Mouse (Mus musculus): Measurements from ENCODE around the gene Setd4.
"Not testable (repeated sequence)": the region's sequence is repeated elsewhere in the genome, so short reads cannot be mapped to it uniquely, and the experiment has no call there.

The Setd4 gene

GRCm38 (mm10) chr16:93603439-93604212, at the start of gene Setd4:
Setd4 (minus strand) TSS chr16:93604063.
- peaks cover 22% of the 10 kb centered on the region for H3K36me3 ChIP-seq (ENCODE audit: insufficient read depth, low read length)
- peak within 1 kb of the TSS; percentile 89 for H3K4me3 ChIP-seq (replicated peaks; ENCODE audit: low read length)
- H3K9me3 ChIP-seq (ENCODE audit: low read length), result no peaks in the 10 kb centered on the region
- peaks cover 47% of the 10 kb centered on the region for H3K4me1 ChIP-seq (replicated peaks; ENCODE audit: low read depth, low read length)
- TF ChIP-seq NANOG (IDR thresholded peaks at IDR 0.05; ENCODE audit: borderline replicate concordance, low read length) (no peak), CTCF (conservative IDR thresholded peaks at IDR 0.05; ENCODE audit: low read length) (no peak), POU5F1 (IDR thresholded peaks at IDR 0.05; ENCODE audit: borderline replicate concordance, low read length) (no peak)
- H3K27me3 ChIP-seq (ENCODE audit: insufficient read depth, low read length), result no peaks in the 10 kb centered on the region

- no peaks in the 10 kb centered on the region for H3K4me1 ChIP-seq (replicated peaks; ENCODE audit: low read depth, low read length)
- H3K36me3 ChIP-seq (ENCODE audit: insufficient read depth, low read length), result no peaks in the 10 kb centered on the region
- no peaks in the 10 kb centered on the region for H3K9me3 ChIP-seq (ENCODE audit: low read length)
- TF ChIP-seq NANOG (IDR thresholded peaks at IDR 0.05; ENCODE audit: borderline replicate concordance, low read length) (no peak), POU5F1 (IDR thresholded peaks at IDR 0.05; ENCODE audit: borderline replicate concordance, low read length) (no peak), CTCF (conservative IDR thresholded peaks at IDR 0.05; ENCODE audit: low read length) (no peak)
- no peaks in the 10 kb centered on the region for H3K27me3 ChIP-seq (ENCODE audit: insufficient read depth, low read length)
- H3K4me3 ChIP-seq (replicated peaks; ENCODE audit: low read length), result no peak overlapping the region
Measured at GRCm38 (mm10) chr16:93648441-93649183, 44.7 kb upstream of the Setd4 start.

- TF ChIP-seq NANOG (IDR thresholded peaks at IDR 0.05; ENCODE audit: borderline replicate concordance, low read length) (no peak), CTCF (conservative IDR thresholded peaks at IDR 0.05; ENCODE audit: low read length) (no peak), POU5F1 (IDR thresholded peaks at IDR 0.05; ENCODE audit: borderline replicate concordance, low read length) (no peak)
- H3K4me1 ChIP-seq (replicated peaks; ENCODE audit: low read depth, low read length), result no peaks in the 10 kb centered on the region
- H3K36me3 ChIP-seq (ENCODE audit: insufficient read depth, low read length), result no peaks in the 10 kb centered on the region
- no peaks in the 10 kb centered on the region for H3K9me3 ChIP-seq (ENCODE audit: low read length)
- no peak overlapping the region for H3K4me3 ChIP-seq (replicated peaks; ENCODE audit: low read length)
- H3K27me3 ChIP-seq (ENCODE audit: insufficient read depth, low read length), result no peaks in the 10 kb centered on the region
Measured at GRCm38 (mm10) chr16:93644006-93644405, 40.1 kb upstream of the Setd4 start.

GRCm38 (mm10) chr16:93627761-93628400, 24.0 kb upstream of the Setd4 start, which contains the start of gene Gm5678:
Gm5678 (plus strand) TSS chr16:93628097.
- TF ChIP-seq CTCF (conservative IDR thresholded peaks at IDR 0.05; ENCODE audit: low read length) (no peak), POU5F1 (IDR thresholded peaks at IDR 0.05; ENCODE audit: borderline replicate concordance, low read length) (no peak), NANOG (IDR thresholded peaks at IDR 0.05; ENCODE audit: borderline replicate concordance, low read length) (no peak)
- peaks cover 6% of the 10 kb centered on the region; the same call in 1 of the 2 replicates for H3K9me3 ChIP-seq (ENCODE audit: low read length)
- H3K36me3 ChIP-seq (ENCODE audit: insufficient read depth, low read length), result no peaks in the 10 kb centered on the region
- H3K27me3 ChIP-seq (ENCODE audit: insufficient read depth, low read length), result no peaks in the 10 kb centered on the region
- no peak within 1 kb of the TSS for H3K4me3 ChIP-seq (replicated peaks; ENCODE audit: low read length)
- no peaks in the 10 kb centered on the region for H3K4me1 ChIP-seq (replicated peaks; ENCODE audit: low read depth, low read length)

GRCm38 (mm10) chr16:93626745-93627144, 22.9 kb upstream of the Setd4 start:
- Histone ChIP-seq H3K9me3 (ENCODE audit: low read length) (peaks cover 6% of the 10 kb centered on the region; the same call in 1 of the 2 replicates), H3K36me3 (ENCODE audit: insufficient read depth, low read length) (no peaks in the 10 kb centered on the region), H3K4me3 (replicated peaks; ENCODE audit: low read length) (no peak overlapping the region), H3K4me1 (replicated peaks; ENCODE audit: low read depth, low read length) (no peaks in the 10 kb centered on the region), H3K27me3 (ENCODE audit: insufficient read depth, low read length) (no peaks in the 10 kb centered on the region)
- TF ChIP-seq CTCF (conservative IDR thresholded peaks at IDR 0.05; ENCODE audit: low read length) (peak; percentile 30), NANOG (IDR thresholded peaks at IDR 0.05; ENCODE audit: borderline replicate concordance, low read length) (no peak), POU5F1 (IDR thresholded peaks at IDR 0.05; ENCODE audit: borderline replicate concordance, low read length) (no peak)

GRCm38 (mm10) chr16:93624671-93625070, 20.8 kb upstream of the Setd4 start:
- peaks cover 6% of the 10 kb centered on the region; the same call in 1 of the 2 replicates for H3K9me3 ChIP-seq (ENCODE audit: low read length)
- TF ChIP-seq POU5F1 (IDR thresholded peaks at IDR 0.05; ENCODE audit: borderline replicate concordance, low read length) (no peak), CTCF (conservative IDR thresholded peaks at IDR 0.05; ENCODE audit: low read length) (no peak), NANOG (IDR thresholded peaks at IDR 0.05; ENCODE audit: borderline replicate concordance, low read length) (no peak)
- no peaks in the 10 kb centered on the region for H3K36me3 ChIP-seq (ENCODE audit: insufficient read depth, low read length)
- no peaks in the 10 kb centered on the region for H3K27me3 ChIP-seq (ENCODE audit: insufficient read depth, low read length)
- H3K4me3 ChIP-seq (replicated peaks; ENCODE audit: low read length), result no peak overlapping the region
- no peaks in the 10 kb centered on the region for H3K4me1 ChIP-seq (replicated peaks; ENCODE audit: low read depth, low read length)

- H3K36me3 ChIP-seq (ENCODE audit: insufficient read depth, low read length); H3K4me3 ChIP-seq (replicated peaks; ENCODE audit: low read length); H3K9me3 ChIP-seq (ENCODE audit: low read length); H3K27me3 ChIP-seq (ENCODE audit: insufficient read depth, low read length); H3K4me1 ChIP-seq (replicated peaks; ENCODE audit: low read depth, low read length): not testable (repeated sequence)
Measured at GRCm38 (mm10) chr16:93623759-93624158, 19.9 kb upstream of the Setd4 start.

- no peak for TF ChIP-seq POU5F1 (IDR thresholded peaks at IDR 0.05; ENCODE audit: borderline replicate concordance, low read length)
- peak; percentile 44 for TF ChIP-seq CTCF (conservative IDR thresholded peaks at IDR 0.05; ENCODE audit: low read length)
- peaks cover 8% of the 10 kb centered on the region for H3K36me3 ChIP-seq (ENCODE audit: insufficient read depth, low read length)
- no peak overlapping the region for H3K4me3 ChIP-seq (replicated peaks; ENCODE audit: low read length)
- peaks cover 9% of the 10 kb centered on the region for H3K9me3 ChIP-seq (ENCODE audit: low read length)
- no peaks in the 10 kb centered on the region for H3K27me3 ChIP-seq (ENCODE audit: insufficient read depth, low read length)
- H3K4me1 ChIP-seq (replicated peaks; ENCODE audit: low read depth, low read length), result no peaks in the 10 kb centered on the region
Measured at GRCm38 (mm10) chr16:93615118-93615870, 11.4 kb upstream of the Setd4 start.
